Mouse (Mus musculus) natural killer cell, adult 2 months (primary cell): ENCODE results near the gene 9130230L23Rik.

ENCODE experiments used
- DNase-seq, 2 experiments: peaks; one replicate each; pipeline ENCODE4 v3.0.0; 2022; ENCODE audit warnings: low spot score in 2 of 2

9130230L23Rik gene

GRCm38 (mm10) chr5:66004134-66004925 lies at the start of gene 9130230L23Rik:
Gene 9130230L23Rik, minus strand, starts transcription at chr5:66004285.
- DNase-seq = no peak

DNA sequence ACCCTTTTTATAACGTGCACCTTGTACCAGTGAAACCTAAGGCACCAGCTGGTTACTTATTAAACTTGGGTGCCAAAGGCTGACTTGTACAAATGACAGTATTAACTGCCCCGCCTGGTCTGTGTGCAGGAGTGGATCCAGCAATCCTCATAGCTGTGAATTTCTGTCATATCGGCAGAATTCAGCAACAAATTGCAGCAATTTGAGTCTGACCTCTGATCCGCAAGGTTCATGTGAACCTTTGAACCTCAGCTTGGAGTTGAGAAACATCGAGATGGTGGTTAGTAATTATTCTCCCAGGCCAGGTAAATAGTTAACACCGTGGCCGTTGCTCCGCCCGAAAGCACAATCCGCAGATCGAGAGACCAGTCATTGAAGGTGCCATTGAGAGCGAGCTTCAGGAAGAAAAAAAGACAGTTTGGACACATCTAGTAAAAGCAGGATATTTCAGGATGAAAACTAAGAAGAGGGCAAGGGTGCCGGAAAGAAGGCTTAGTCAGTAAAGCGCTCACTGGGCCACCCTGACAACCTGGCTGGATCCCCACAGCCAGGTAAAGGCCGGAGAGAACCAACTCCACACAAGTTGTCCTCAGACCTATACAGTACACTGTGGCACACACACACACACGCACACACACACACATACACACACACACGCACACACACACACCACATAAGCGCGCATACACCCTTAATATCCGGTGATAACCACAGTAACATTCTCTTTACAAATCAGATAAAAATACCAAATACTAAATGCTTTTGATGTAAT lies 48.9 kb upstream of the 9130230L23Rik start:
- no peak for DNase-seq

DNA sequence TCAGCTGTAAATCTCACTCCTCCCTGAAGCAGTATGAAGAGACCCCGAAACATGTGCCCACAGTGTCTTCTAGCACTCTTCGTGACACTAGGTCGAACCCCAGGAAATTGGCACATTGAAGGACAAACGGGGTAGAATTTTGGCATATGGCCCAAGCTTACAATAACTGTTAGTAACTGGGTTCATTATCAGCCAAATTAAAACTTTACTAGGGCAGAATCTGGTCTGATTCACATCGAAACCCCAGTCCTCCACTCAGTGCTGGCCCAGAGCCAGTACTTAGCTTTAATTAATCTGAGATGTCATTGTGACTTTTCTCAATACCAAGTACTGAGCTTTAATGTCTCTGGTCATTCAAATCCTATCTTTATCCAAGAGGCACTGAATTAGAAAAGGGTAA lies 46.8 kb upstream of the 9130230L23Rik start:
- DNase-seq = no peak

DNA sequence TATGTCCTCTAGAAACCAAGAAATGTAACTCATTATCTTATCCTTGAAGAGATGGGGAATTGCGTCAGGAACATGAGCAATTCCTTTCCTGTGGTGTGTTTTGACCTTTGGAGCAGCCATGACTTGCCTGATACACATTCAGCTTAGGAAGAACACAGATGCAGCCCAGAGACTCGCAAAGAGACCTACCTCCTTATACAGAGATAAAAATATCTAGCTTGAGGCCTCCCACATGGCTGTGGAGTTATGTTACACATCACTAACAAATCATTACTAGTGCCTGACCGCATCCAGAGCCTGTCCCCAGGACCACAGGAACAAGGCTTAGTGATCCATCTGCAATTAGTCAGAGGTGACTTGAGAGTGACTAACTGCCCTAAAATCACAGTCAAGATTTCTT lies 42.3 kb upstream of the 9130230L23Rik start:
- no peak for DNase-seq

DNA sequence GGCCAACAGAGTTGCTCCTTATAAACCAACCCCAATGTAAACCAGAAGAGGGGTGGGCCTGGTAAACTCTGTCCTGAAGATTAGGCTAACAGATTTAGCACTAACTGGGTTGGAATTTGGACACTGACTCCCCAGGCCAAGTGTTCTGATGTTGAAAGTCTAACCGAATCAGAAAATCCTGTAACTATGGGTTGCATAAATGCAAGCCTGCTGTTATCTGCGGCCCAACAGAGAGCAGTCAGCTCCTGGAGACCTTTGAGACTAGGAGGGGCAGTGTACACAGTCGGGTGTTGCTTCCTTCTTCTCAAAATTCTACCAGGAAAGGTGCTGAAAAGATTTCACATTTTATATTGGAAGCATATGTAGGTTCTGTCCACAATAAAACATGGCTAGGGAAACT lies 39.8 kb upstream of the 9130230L23Rik start:
- no peak for DNase-seq

- no peak for DNase-seq
Measured at GRCm38 (mm10) chr5:66042651-66043340, 38.7 kb upstream of the 9130230L23Rik start.

DNA sequence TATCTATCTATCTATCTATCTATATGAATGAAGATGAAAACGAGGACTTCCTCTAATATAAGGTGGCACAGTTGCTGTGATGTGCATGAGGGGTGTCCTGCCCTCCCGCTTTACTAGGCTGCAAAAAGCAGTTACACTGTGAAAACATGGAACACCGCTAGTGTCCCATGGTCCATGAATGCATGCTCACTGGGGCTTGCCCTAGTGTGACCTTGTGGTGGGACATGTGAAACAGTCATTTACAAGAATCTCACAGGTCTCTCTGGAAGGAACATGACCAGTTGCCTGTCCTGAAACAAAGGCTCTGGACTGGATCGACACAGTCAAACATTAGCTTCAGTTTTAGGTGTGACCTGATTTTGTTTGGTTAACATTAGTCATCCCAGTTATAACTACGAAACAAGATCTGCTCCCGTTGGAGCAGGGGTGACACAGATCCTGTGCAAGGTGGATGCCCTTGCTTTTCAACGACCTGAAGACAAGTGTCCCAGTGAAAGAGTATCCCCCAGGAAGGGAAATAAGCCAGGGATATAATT lies 36.7 kb upstream of the 9130230L23Rik start:
- DNase-seq = no peak

- DNase-seq = no peak
Measured at GRCm38 (mm10) chr5:66039813-66040212, 35.7 kb upstream of the 9130230L23Rik start.

GRCm38 (mm10) chr5:66037066-66037465 lies 33.0 kb upstream of the 9130230L23Rik start:
- DNase-seq = no peak

GRCm38 (mm10) chr5:66036440-66037054 lies 32.5 kb upstream of the 9130230L23Rik start:
- DNase-seq = no peak

GRCm38 (mm10) chr5:66034375-66035195 lies 30.5 kb upstream of the 9130230L23Rik start:
- no peak for DNase-seq

GRCm38 (mm10) chr5:66032826-66033225 lies 28.7 kb upstream of the 9130230L23Rik start:
- DNase-seq = no peak

DNA sequence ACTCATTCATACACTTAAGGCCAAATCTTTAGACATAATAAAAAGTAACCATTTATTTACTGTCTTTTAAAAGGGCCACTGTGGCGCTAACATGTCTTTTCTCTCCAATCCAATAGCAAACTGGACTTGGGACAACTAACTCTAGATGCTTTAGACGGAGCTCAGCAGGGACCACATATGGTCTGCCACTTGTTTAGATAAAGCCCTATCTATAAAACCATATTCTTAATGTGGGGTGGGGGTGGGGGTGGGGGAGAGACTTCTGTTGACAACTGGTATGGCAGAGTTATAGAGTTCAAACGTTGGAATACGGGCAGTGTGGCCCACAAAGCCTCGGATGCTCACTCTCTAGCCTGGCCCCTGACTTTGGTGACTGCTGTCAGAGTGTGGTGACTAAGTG lies 27.6 kb upstream of the 9130230L23Rik start:
- DNase-seq = no peak

GRCm38 (mm10) chr5:66028232-66028631 lies 24.1 kb upstream of the 9130230L23Rik start:
- DNase-seq = no peak

DNA sequence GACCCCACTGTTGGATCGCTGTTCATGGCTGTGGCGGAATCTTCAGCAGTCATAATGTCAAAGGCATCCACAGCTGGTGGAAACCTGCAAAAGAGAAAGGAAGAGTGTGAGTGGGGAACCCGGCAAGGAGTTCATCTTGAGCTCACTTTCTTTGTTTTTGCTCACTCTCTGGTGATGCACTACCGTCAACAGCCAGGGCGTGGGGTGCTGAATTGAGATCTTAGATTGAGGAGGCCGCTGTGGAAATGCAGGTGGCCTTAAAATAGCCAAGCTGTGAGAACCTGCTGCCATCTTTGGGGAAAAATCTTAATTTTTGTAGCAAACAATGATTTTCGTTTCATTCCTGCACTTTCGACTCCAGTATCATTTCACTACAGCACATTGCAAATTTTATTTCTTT lies 23.1 kb upstream of the 9130230L23Rik start:
- no peak for DNase-seq

GRCm38 (mm10) chr5:66026796-66027195 lies 22.7 kb upstream of the 9130230L23Rik start:
- DNase-seq = no peak

GRCm38 (mm10) chr5:66015449-66015961 lies 11.4 kb upstream of the 9130230L23Rik start:
- no peak for DNase-seq

DNA sequence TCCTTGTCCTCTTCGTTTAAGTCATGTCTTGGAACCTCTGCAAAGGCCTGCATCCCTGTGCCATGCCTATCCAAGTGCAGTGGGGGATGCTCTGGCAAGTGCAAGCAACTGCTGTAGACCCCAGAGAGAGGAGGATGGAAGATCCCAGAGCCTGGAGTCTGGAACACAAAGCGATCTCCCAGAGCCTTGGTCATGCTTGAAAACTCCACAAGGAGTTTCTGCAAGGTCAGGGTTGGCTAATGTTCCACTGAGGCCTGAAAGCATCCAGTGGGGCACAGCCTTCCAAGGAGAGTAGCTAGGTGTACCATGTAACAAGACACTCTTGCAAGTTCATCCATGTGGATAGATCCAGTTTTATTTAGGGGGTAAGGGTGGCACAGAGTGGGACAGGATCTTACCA lies 10.4 kb upstream of the 9130230L23Rik start:
- DNase-seq = no peak

DNA sequence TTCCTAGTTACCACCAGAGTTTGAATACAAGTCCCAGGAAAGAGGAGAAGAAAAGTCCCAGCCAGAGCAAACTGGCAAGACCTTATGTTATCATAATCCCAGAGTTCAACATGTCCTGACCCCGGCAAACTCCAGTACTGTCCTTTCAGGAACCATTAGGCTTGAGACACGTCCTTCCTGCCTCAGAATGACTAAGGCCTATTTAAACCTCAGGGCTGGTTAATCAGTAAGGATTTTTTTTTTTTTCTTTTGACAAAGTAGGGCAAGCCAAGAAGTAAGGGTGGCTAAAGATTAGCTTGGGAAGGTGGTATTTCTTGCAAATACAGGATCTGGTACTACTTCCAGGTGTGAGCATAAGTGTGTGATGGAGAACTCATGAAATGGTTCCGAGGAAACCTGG lies 9.9 kb upstream of the 9130230L23Rik start:
- DNase-seq = no peak

GRCm38 (mm10) chr5:66008245-66008967 lies 4.3 kb upstream of the 9130230L23Rik start:
- DNase-seq = no peak
